Mouse (Mus musculus): ENCODE measurements around the gene Ccsap. TPM values are rescaled to one million over a fixed set of nuclear protein-coding genes. Genes with fewer than 3 reads are reported as not detected.
A peak's percentile ranks its signal among the peaks of the same experiment; 100 is the strongest.

Ccsap gene
- total RNA-seq, 1 experiment = 5.1 TPM

GRCm38 (mm10) chr8:123823532-123824123, 36.4 kb downstream of the Ccsap start:
- Histone ChIP-seq H3K4me1 (ENCODE audit: control insufficient read depth in 2 of 2, insufficient read depth in 2 of 2, low read length in 2 of 2, poor library complexity in 1 of 2) (peaks cover 1 to 4% of the 10 kb centered on the region in 2 experiments; a peak in 2 of 4 replicates), H3K36me3 (ENCODE audit: control insufficient read depth, insufficient read depth, low read length, poor library complexity, severe bottlenecking) (peaks cover 23% of the 10 kb centered on the region), H3K9ac (ENCODE audit: insufficient read depth, low read depth, low read length, poor library complexity, severe bottlenecking) (peak overlapping the region; percentile 47; the same call in 1 of the 2 replicates), H3K27ac (ENCODE audit: insufficient read depth, low read depth, low read length, poor library complexity, severe bottlenecking) (peak overlapping the region; percentile 12; the same call in 1 of the 2 replicates), H3K4me3 (ENCODE audit: insufficient read depth in 1 of 2, low read depth in 1 of 2, low read length in 2 of 2, poor library complexity in 1 of 2, severe bottlenecking in 1 of 2) (no peak overlapping the region), H3K9me3 (ENCODE audit: control insufficient read depth, insufficient read depth, low read depth, low read length) (no peaks in the 10 kb centered on the region)
- in situ Hi-C loops (cut with MboI; ENCODE audit: low sequenced_read_pairs in 2 of 2, unreplicated experiment in 2 of 2) = no loop called here
- DNase-seq (ENCODE audit: low read depth, low spot score) = no peak
- TF ChIP-seq CHD2 (IDR thresholded peaks at IDR 0.05; ENCODE audit: low read depth, low read length) = no peak
- TF ChIP-seq MAFK (IDR thresholded peaks at IDR 0.05; ENCODE audit: insufficient read depth, low read depth, low read length) = no peak
- TF ChIP-seq ZC3H11A (IDR thresholded peaks at IDR 0.05; ENCODE audit: borderline replicate concordance, low read depth, low read length) = no peak
- no peak for TF ChIP-seq HCFC1 (IDR thresholded peaks at IDR 0.05; ENCODE audit: borderline replicate concordance, insufficient read depth, low read length)
- no peak for TF ChIP-seq ZNF384 (IDR thresholded peaks at IDR 0.05; ENCODE audit: low read depth, low read length)

- Histone ChIP-seq H3K9me3 (ENCODE audit: control insufficient read depth, insufficient read depth, low read depth, low read length) (no peaks in the 10 kb centered on the region), H3K9ac (ENCODE audit: insufficient read depth, low read depth, low read length, poor library complexity, severe bottlenecking) (no peak overlapping the region), H3K4me3 (ENCODE audit: insufficient read depth in 1 of 2, low read depth in 1 of 2, low read length in 2 of 2, poor library complexity in 1 of 2, severe bottlenecking in 1 of 2) (no peak overlapping the region), H3K36me3 (ENCODE audit: control insufficient read depth, insufficient read depth, low read length, poor library complexity, severe bottlenecking) (peaks cover 22% of the 10 kb centered on the region), H3K4me1 (ENCODE audit: control insufficient read depth in 2 of 2, insufficient read depth in 2 of 2, low read length in 2 of 2, poor library complexity in 1 of 2) (peaks cover 1 to 4% of the 10 kb centered on the region in 2 experiments; a peak in 2 of 4 replicates), H3K27ac (ENCODE audit: insufficient read depth, low read depth, low read length, poor library complexity, severe bottlenecking) (no peak overlapping the region)
- in situ Hi-C loops (cut with MboI; ENCODE audit: low sequenced_read_pairs in 2 of 2, unreplicated experiment in 2 of 2) = no loop called here
- TF ChIP-seq HCFC1 (IDR thresholded peaks at IDR 0.05; ENCODE audit: borderline replicate concordance, insufficient read depth, low read length) (no peak), ZC3H11A (IDR thresholded peaks at IDR 0.05; ENCODE audit: borderline replicate concordance, low read depth, low read length) (no peak), MAFK (IDR thresholded peaks at IDR 0.05; ENCODE audit: insufficient read depth, low read depth, low read length) (no peak), CHD2 (IDR thresholded peaks at IDR 0.05; ENCODE audit: low read depth, low read length) (no peak), ZNF384 (IDR thresholded peaks at IDR 0.05; ENCODE audit: low read depth, low read length) (no peak)
- peak; percentile 40 for DNase-seq (ENCODE audit: low read depth, low spot score)
Measured at GRCm38 (mm10) chr8:123823111-123823510, 36.9 kb downstream of the Ccsap start.

- in situ Hi-C loops (cut with MboI; ENCODE audit: low sequenced_read_pairs in 2 of 2, unreplicated experiment in 2 of 2) = no loop called here
- Histone ChIP-seq H3K4me1 (ENCODE audit: control insufficient read depth in 2 of 2, insufficient read depth in 2 of 2, low read length in 2 of 2, poor library complexity in 1 of 2) (peaks cover 1 to 7% of the 10 kb centered on the region in 2 experiments; a peak in 2 of 4 replicates), H3K36me3 (ENCODE audit: control insufficient read depth, insufficient read depth, low read length, poor library complexity, severe bottlenecking) (peaks cover 17% of the 10 kb centered on the region; the same call in 1 of the 2 replicates), H3K9me3 (ENCODE audit: control insufficient read depth, insufficient read depth, low read depth, low read length) (no peaks in the 10 kb centered on the region), H3K27ac (ENCODE audit: insufficient read depth, low read depth, low read length, poor library complexity, severe bottlenecking) (no peak overlapping the region), H3K4me3 (ENCODE audit: insufficient read depth in 1 of 2, low read depth in 1 of 2, low read length in 2 of 2, poor library complexity in 1 of 2, severe bottlenecking in 1 of 2) (no peak overlapping the region), H3K9ac (ENCODE audit: insufficient read depth, low read depth, low read length, poor library complexity, severe bottlenecking) (no peak overlapping the region)
- TF ChIP-seq ZC3H11A (IDR thresholded peaks at IDR 0.05; ENCODE audit: borderline replicate concordance, low read depth, low read length) (no peak), HCFC1 (IDR thresholded peaks at IDR 0.05; ENCODE audit: borderline replicate concordance, insufficient read depth, low read length) (no peak), ZNF384 (IDR thresholded peaks at IDR 0.05; ENCODE audit: low read depth, low read length) (no peak), MAFK (IDR thresholded peaks at IDR 0.05; ENCODE audit: insufficient read depth, low read depth, low read length) (no peak)
- DNase-seq (ENCODE audit: low read depth, low spot score) = no peak
Measured at GRCm38 (mm10) chr8:123820780-123821179, 39.2 kb downstream of the Ccsap start.

GRCm38 (mm10) chr8:123819683-123820610, 40.1 kb downstream of the Ccsap start:
- H3K4me1 ChIP-seq (ENCODE audit: control insufficient read depth in 2 of 2, insufficient read depth in 2 of 2, low read length in 2 of 2, poor library complexity in 1 of 2) = peaks cover 1 to 5% of the 10 kb centered on the region in 2 experiments; a peak in 2 of 4 replicates
- no peak for DNase-seq (ENCODE audit: low read depth, low spot score)
- in situ Hi-C loops (cut with MboI; ENCODE audit: low sequenced_read_pairs in 2 of 2, unreplicated experiment in 2 of 2) = no loop called here
- TF ChIP-seq HCFC1 (IDR thresholded peaks at IDR 0.05; ENCODE audit: borderline replicate concordance, insufficient read depth, low read length) (no peak), ZNF384 (IDR thresholded peaks at IDR 0.05; ENCODE audit: low read depth, low read length) (no peak), CHD2 (IDR thresholded peaks at IDR 0.05; ENCODE audit: low read depth, low read length) (no peak)
- no peak overlapping the region for H3K27ac ChIP-seq (ENCODE audit: insufficient read depth, low read depth, low read length, poor library complexity, severe bottlenecking)
- H3K9ac ChIP-seq (ENCODE audit: insufficient read depth, low read depth, low read length, poor library complexity, severe bottlenecking) = no peak overlapping the region
- H3K4me3 ChIP-seq (ENCODE audit: insufficient read depth in 1 of 2, low read depth in 1 of 2, low read length in 2 of 2, poor library complexity in 1 of 2, severe bottlenecking in 1 of 2) = no peak overlapping the region
- no peaks in the 10 kb centered on the region for H3K9me3 ChIP-seq (ENCODE audit: control insufficient read depth, insufficient read depth, low read depth, low read length)
- peaks cover 12% of the 10 kb centered on the region; the same call in 1 of the 2 replicates for H3K36me3 ChIP-seq (ENCODE audit: control insufficient read depth, insufficient read depth, low read length, poor library complexity, severe bottlenecking)
